Comparison of ENCODE assay signal across 18 mouse cellular contexts in genomic region chr2:29381683-29382082, GRCm38 (mm10). TPM values are rescaled to one million over a fixed set of nuclear protein-coding genes. Genes with fewer than 3 reads are reported as not detected.
DNase-seq lines count a peak whose midpoint lies in the region; ATAC-seq and TF ChIP-seq lines count a peak whose summit lies in the region.
"Had no signal": no experiment of that assay in that cellular context is flagged by ENCODE, and none has a peak within 500 bp of the region (broad histone marks: within the 10 kb centered on the region; RNA-seq: fewer than 3 reads in every experiment).

No protein-coding gene starts in this region.

- H3K9ac ChIP-seq in embryonic facial prominence, embryonic 11.5 days (replicated peaks; ENCODE audit: low read length) = no peak overlapping the region
- no peak overlapping the region for H3K9ac ChIP-seq in hindbrain, embryonic 16.5 days (ENCODE audit: low read depth, low read length)

- TF ChIP-seq POLR2A in brain, embryonic 14.5 days (IDR thresholded peaks at IDR 0.05; ENCODE audit: borderline replicate concordance, extremely low read depth, insufficient read depth, insufficient read length, poor library complexity, severe bottlenecking) = no peak

- no peak overlapping the region for H3K4me3 ChIP-seq in embryonic facial prominence, embryonic 11.5 days (ENCODE audit: low read depth, low read length)
- no peak overlapping the region for H3K4me3 ChIP-seq in embryonic facial prominence, embryonic 10.5 days
- H3K4me3 ChIP-seq in hindbrain, embryonic 16.5 days (ENCODE audit: low read length) = no peak overlapping the region

- TF ChIP-seq CTCF in brain, embryonic 14.5 days (IDR thresholded peaks at IDR 0.05; ENCODE audit: borderline replicate concordance, extremely low read depth, insufficient read depth, insufficient read length) = no peak

- no peaks in the 10 kb centered on the region for H3K36me3 ChIP-seq in embryonic facial prominence, embryonic 11.5 days (replicated peaks; ENCODE audit: control insufficient read depth, insufficient read depth, low read depth, low read length)
- peaks cover 3% of the 10 kb centered on the region; the same call in 1 of the 2 replicates for H3K36me3 ChIP-seq in embryonic facial prominence, embryonic 10.5 days (replicated peaks)
- H3K36me3 ChIP-seq in hindbrain, embryonic 16.5 days (ENCODE audit: control insufficient read depth, insufficient read depth, low read length) = no peaks in the 10 kb centered on the region

- no peak overlapping the region for H3K27ac ChIP-seq in embryonic facial prominence, embryonic 11.5 days (replicated peaks; ENCODE audit: low read depth, low read length)
- no peak overlapping the region for H3K27ac ChIP-seq in embryonic facial prominence, embryonic 10.5 days (replicated peaks)
- H3K27ac ChIP-seq in hindbrain, embryonic 16.5 days (ENCODE audit: low read depth, low read length) = no peak overlapping the region

- H3K9me3 ChIP-seq in embryonic facial prominence, embryonic 11.5 days (replicated peaks; ENCODE audit: control insufficient read depth, low read length) = no peaks in the 10 kb centered on the region
- no peaks in the 10 kb centered on the region for H3K9me3 ChIP-seq in embryonic facial prominence, embryonic 10.5 days
- H3K9me3 ChIP-seq in hindbrain, embryonic 16.5 days (ENCODE audit: control insufficient read depth, low read length) = no peaks in the 10 kb centered on the region

- peak; percentile 2 for DNase-seq in embryonic facial prominence, embryonic 11.5 days (ENCODE audit: low spot score)
- DNase-seq in embryonic facial prominence, embryonic 10.5 days (ENCODE audit: low spot score) = no peak
- DNase-seq in kidney, postnatal 14 days = peak; percentile 17
- no peak for DNase-seq in kidney, adult 18-20 months
- peak; percentile 78 for DNase-seq in brain, embryonic 14.5 days (ENCODE audit: low read depth)
- DNase-seq in right cerebral cortex, postnatal 4 days = no peak
- DNase-seq: adrenal gland, postnatal 10 days; cerebellum, adult 11-12 months; gastrocnemius, postnatal 10 days; kidney, adult 9 months; liver; lung, adult 18-20 months; right cerebral cortex, adult 18-20 months; thymus, postnatal 4 days had no signal

- ATAC-seq in embryonic facial prominence, embryonic 11.5 days (replicated peaks; ENCODE audit: insufficient number of reproducible peaks, low FRiP score, low TSS enrichment, low read depth) = no peak
- ATAC-seq in hindbrain, embryonic 16.5 days = peak; percentile 45; the same call in 1 of the 2 replicates
- ATAC-seq in megakaryocyte-erythroid progenitor cell, adult 5-6 weeks (replicated peaks; ENCODE audit: low FRiP score, low TSS enrichment, poor library complexity, severe bottlenecking) = no peak
- ATAC-seq: inflammation-experienced regulatory T-cells, adult 6 months had no signal

- no peaks in the 10 kb centered on the region for H3K4me1 ChIP-seq in embryonic facial prominence, embryonic 11.5 days (ENCODE audit: control insufficient read depth, insufficient read depth, low read length)
- peaks cover 11% of the 10 kb centered on the region for H3K4me1 ChIP-seq in embryonic facial prominence, embryonic 10.5 days
- peaks cover 3% of the 10 kb centered on the region; the same call in 1 of the 2 replicates for H3K4me1 ChIP-seq in hindbrain, embryonic 16.5 days (ENCODE audit: control insufficient read depth, insufficient read depth, low read depth, low read length)

- WGBS in embryonic facial prominence, embryonic 11.5 days = 21% methylated on average over 4 of the region's 4 CpGs
- 30% methylated on average over 4 of the region's 4 CpGs for WGBS in embryonic facial prominence, embryonic 10.5 days
- WGBS in hindbrain, embryonic 16.5 days = 21% methylated on average over 4 of the region's 4 CpGs

- H3K27me3 ChIP-seq in embryonic facial prominence, embryonic 11.5 days (ENCODE audit: control insufficient read depth, insufficient read depth, low read length) = no peaks in the 10 kb centered on the region
- H3K27me3 ChIP-seq in embryonic facial prominence, embryonic 10.5 days (replicated peaks; ENCODE audit: low read depth, poor library complexity, severe bottlenecking) = no peaks in the 10 kb centered on the region
- H3K27me3 ChIP-seq in hindbrain, embryonic 16.5 days (replicated peaks; ENCODE audit: control insufficient read depth, insufficient read depth, low read length) = no peaks in the 10 kb centered on the region
- H3K27me3 ChIP-seq: CH12.LX had no signal

- no peak overlapping the region for H3K4me2 ChIP-seq in embryonic facial prominence, embryonic 11.5 days (ENCODE audit: low read depth, low read length)
- no peak overlapping the region for H3K4me2 ChIP-seq in hindbrain, embryonic 16.5 days (ENCODE audit: low read length)

RNA-seq across cellular contexts. Expression of gene Med27, which starts 35.1 kb away (rescaled TPM):
- polyA plus RNA-seq in embryonic facial prominence, embryonic 11.5 days (2014; fragmentation: Nextera tagmentation; extraction: Ambion mirVana) = 54.5 and 58.3 TPM in 2 replicates
- polyA plus RNA-seq in embryonic facial prominence, embryonic 10.5 days (2016; fragmentation: Nextera tagmentation; extraction: Ambion mirVana) = 57.3 and 57.9 TPM in 2 replicates
- polyA plus RNA-seq in brain, embryonic 14.5 days (2012; rRNA removed) = 64.9 and 105 TPM in 2 replicates
- 60.2 and 63.3 TPM in 2 replicates for polyA plus RNA-seq in hindbrain, embryonic 16.5 days (2015; fragmentation: Nextera tagmentation; extraction: Ambion mirVana)
- total RNA-seq in megakaryocyte-erythroid progenitor cell, adult 5-6 weeks (2014; fragmentation: Nextera tagmentation) = 33.2 and 40.7 TPM in 2 replicates
- 12.8 and 15.7 TPM in 2 replicates for total RNA-seq in megakaryocyte-erythroid progenitor cell, adult 5-6 weeks (2017)

Comparison
In these comparisons a context has a peak if more than half of its experiments do, and no peak if none do; other contexts are left out.
1. DNase-seq: peak in embryonic facial prominence, embryonic 11.5 days (single experiment), kidney, postnatal 14 days (single experiment) and brain, embryonic 14.5 days (single experiment); none in embryonic facial prominence, embryonic 10.5 days (single experiment), kidney, adult 18-20 months (single experiment) and right cerebral cortex, postnatal 4 days (single experiment).